Mouse (Mus musculus) limb, embryonic 15.5 days (tissue): Measurements from ENCODE around the gene Rarres2. TPM values are rescaled to one million over a fixed set of nuclear protein-coding genes. Genes with fewer than 3 reads are reported as not detected.

ENCODE experiments used
- ATAC-seq: fragments of 200-750 bp; cut with Nextera tagmentation; 2 replicates; pipeline ENCODE4 v1.8.0; 2017; ENCODE audit warnings: low read depth, moderate TSS enrichment; ENCODE audit not compliant: insufficient number of reproducible peaks, low FRiP score, low TSS enrichment
- H3K27ac ChIP-seq: fragments of 300-500 bp; sonication (generic); 2 replicates; pipeline ENCODE4 v1.5.1; 2015; ENCODE audit warnings: moderate library complexity, mild to moderate bottlenecking, inconsistent platforms
- H3K27me3 ChIP-seq: fragments of 300-500 bp; sonication (generic); 2 replicates; pipeline ENCODE4 v1.6.1; 2015; ENCODE audit warnings: inconsistent platforms
- H3K36me3 ChIP-seq: fragments of 300-500 bp; sonication (generic); 2 replicates; pipeline ENCODE4 v1.6.1; 2015; ENCODE audit warnings: inconsistent platforms
- H3K4me1 ChIP-seq: fragments of 300-500 bp; sonication (generic); 2 replicates; pipeline ENCODE4 v1.6.1; 2015; ENCODE audit warnings: inconsistent platforms
- H3K4me2 ChIP-seq: fragments of 300-500 bp; sonication (generic); 2 replicates; pipeline ENCODE4 v1.6.1; 2015; ENCODE audit warnings: mild to moderate bottlenecking, inconsistent platforms
- H3K4me3 ChIP-seq: fragments of 300-500 bp; sonication (generic); 2 replicates; pipeline ENCODE4 v1.5.1; 2015; ENCODE audit warnings: mild to moderate bottlenecking, inconsistent platforms
- H3K9ac ChIP-seq: fragments of 300-500 bp; sonication (generic); 2 replicates; pipeline ENCODE4 v1.6.1; 2015; ENCODE audit warnings: inconsistent platforms
- H3K9me3 ChIP-seq: fragments of 300-500 bp; sonication (generic); 2 replicates; pipeline ENCODE4 v1.6.1; 2016; ENCODE audit warnings: inconsistent platforms
- WGBS: fragments of 180-500 bp; shearing (Covaris S2); methylation state at CpG from one replicate; pipeline ENCODE4 v1.1.7; 2015; 5-methylcytosine and 5-hydroxymethylcytosine counted together
- polyA plus RNA-seq: library from polyadenylated mRNA; unstranded; fragments of >200 nt; fragmentation: Nextera tagmentation; extraction: Ambion mirVana; gene quantifications from 2 replicates; pipeline ENCODE4 v1.2.1, GENCODE M21; 2015

Gene Rarres2
- 24.8 and 30.5 TPM in 2 replicates for polyA plus RNA-seq

DNA sequence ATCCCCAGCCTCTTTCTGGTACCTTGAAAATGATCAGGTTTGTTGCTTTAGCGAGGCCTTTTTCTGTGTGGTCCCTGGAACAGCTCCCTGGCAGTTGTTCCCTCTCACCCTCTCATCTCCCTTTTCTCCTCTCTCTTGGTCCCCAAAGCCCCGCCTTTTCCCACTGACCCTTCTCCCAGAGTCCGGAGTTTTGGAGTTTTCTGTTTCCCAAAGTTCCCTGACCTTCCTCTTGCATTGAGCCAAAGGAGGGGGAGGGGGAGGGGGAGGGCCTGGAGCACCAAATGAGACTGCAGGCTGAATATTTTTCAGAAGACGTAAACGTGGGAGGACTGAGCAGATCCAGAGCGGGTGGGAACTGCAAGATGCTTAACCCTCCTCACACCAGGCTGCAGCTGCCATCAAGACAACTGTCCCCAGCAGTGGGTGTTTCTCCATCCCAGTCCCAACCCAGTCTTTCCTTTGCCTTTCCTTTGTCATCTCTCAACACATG lies at the start of gene Rarres2:
TSS of gene Rarres2 (minus strand) at position 218 of the 490 bp plus-strand sequence.
- Histone ChIP-seq H3K9me3 (no peaks in the 10 kb centered on the region), H3K27ac (peak within 1 kb of the TSS; percentile 50), H3K4me1 (peaks cover 23% of the 10 kb centered on the region), H3K27me3 (no peaks in the 10 kb centered on the region), H3K36me3 (no peaks in the 10 kb centered on the region), H3K4me2 (no peak within 1 kb of the TSS; the same call in 1 of the 2 replicates), H3K9ac (no peak within 1 kb of the TSS), H3K4me3 (no peak within 1 kb of the TSS)
- 0 out of 2 replicates have a peak, but pooled peaks have one; percentile 26 for ATAC-seq
- 14% methylated on average over 6 of the region's 6 CpGs for WGBS

DNA sequence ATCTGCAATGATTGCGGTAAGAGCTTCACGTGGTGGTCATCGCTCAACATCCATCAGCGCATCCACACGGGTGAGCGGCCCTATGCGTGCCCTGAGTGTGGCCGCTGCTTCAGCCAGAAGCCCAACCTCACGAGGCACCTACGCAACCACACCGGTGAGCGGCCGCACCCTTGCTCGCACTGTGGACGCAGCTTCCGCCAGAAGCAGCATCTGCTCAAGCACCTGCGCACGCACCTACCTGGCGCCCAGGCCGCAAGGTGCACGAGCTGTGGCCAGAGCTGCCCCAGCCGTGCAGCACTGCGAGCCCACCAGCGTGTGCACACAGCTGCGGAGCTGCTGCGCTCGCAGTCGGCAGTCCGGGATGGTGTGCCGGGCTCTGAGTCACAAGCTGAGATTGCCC lies 47.4 kb upstream of the Rarres2 start:
- ATAC-seq: no peak
- no peak overlapping the region for H3K4me3 ChIP-seq
- no peak overlapping the region for H3K27ac ChIP-seq
- no peaks in the 10 kb centered on the region for H3K4me1 ChIP-seq
- no peaks in the 10 kb centered on the region for H3K9me3 ChIP-seq
- no peak overlapping the region for H3K4me2 ChIP-seq
- peaks cover under 1% of the 10 kb centered on the region; the same call in 1 of the 2 replicates for H3K27me3 ChIP-seq
- 96% methylated on average over 30 of the region's 30 CpGs for WGBS
- H3K36me3 ChIP-seq: peaks cover 27% of the 10 kb centered on the region
- no peak overlapping the region for H3K9ac ChIP-seq

DNA sequence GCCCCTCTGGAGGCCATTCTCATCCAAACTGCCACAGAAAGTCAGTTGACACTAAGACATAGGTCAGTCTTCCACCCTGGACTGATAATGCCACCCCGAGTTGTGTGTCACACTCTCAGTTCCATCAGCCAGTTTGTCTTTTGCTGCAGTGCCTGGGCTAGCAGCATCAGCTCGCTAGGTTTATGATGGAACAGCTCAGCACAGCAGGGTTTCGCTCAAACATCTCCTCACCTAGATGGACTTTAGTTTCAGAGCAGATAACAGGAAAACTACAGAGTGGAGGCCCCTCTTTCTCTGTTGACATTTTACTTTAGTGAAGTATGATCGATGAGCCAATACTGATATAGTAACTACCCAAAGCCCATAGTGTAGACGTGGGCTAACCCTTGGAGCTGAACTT lies 42.2 kb upstream of the Rarres2 start:
- no peaks in the 10 kb centered on the region for H3K27me3 ChIP-seq
- no peaks in the 10 kb centered on the region for H3K9me3 ChIP-seq
- ATAC-seq: no peak
- peaks cover 23% of the 10 kb centered on the region for H3K36me3 ChIP-seq
- H3K9ac ChIP-seq: no peak overlapping the region
- H3K27ac ChIP-seq: no peak overlapping the region
- 91% methylated on average over 5 of the region's 5 CpGs for WGBS
- H3K4me2 ChIP-seq: no peak overlapping the region
- H3K4me3 ChIP-seq: no peak overlapping the region
- H3K4me1 ChIP-seq: no peaks in the 10 kb centered on the region

DNA sequence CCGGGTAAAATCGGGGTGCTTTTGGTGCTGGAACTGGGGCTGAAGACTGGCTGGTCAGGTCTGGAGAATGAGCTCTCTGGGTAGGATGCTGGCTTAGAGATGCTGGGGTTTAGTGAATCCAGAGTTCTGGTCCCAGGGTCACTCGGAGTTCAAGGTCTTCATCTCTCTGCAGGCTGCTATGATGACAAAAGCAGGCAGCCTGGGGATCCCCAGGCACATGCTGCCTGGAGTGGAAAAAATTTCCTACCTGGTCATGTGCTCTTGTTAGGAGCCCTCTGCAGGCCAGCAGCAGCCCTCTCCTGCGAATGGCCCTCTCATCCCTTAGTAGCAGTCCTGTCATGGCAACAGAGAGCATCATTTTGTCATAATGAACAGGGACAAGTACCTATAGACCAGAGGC lies 40.9 kb upstream of the Rarres2 start:
- no peak overlapping the region for H3K9ac ChIP-seq
- no peaks in the 10 kb centered on the region for H3K4me1 ChIP-seq
- H3K36me3 ChIP-seq: peaks cover 15% of the 10 kb centered on the region; the same call in 1 of the 2 replicates
- 82% methylated on average over 4 of the region's 4 CpGs for WGBS
- no peak overlapping the region for H3K4me2 ChIP-seq
- H3K27ac ChIP-seq: no peak overlapping the region
- H3K9me3 ChIP-seq: no peaks in the 10 kb centered on the region
- no peaks in the 10 kb centered on the region for H3K27me3 ChIP-seq
- no peak for ATAC-seq
- H3K4me3 ChIP-seq: no peak overlapping the region

DNA sequence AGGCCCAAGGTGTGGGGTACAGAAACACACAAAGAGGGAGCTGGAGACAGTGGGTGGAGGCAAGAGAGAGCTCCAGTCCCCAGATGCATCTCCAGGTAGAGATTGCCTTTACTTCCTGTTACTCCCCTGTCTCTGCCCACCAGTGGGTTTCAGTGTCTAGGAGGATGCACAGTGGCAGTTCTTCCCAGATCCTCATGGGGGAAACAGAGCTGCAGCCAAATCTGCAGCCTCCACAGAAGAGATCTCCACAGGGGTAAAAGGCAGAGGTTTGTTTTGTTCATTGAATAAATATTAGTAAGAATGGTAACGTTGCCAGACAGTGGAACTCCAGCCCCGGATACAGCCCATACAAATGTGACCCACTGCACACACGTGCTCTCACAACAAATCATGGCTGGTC lies 38.1 kb upstream of the Rarres2 start:
- no peak for ATAC-seq
- H3K27me3 ChIP-seq: no peaks in the 10 kb centered on the region
- peaks cover 11% of the 10 kb centered on the region; the same call in 1 of the 2 replicates for H3K36me3 ChIP-seq
- H3K9me3 ChIP-seq: no peaks in the 10 kb centered on the region
- no peak overlapping the region for H3K9ac ChIP-seq
- WGBS: 85% methylated on average over 3 of the region's 3 CpGs
- no peak overlapping the region for H3K4me3 ChIP-seq
- H3K4me1 ChIP-seq: no peaks in the 10 kb centered on the region
- H3K4me2 ChIP-seq: no peak overlapping the region
- no peak overlapping the region for H3K27ac ChIP-seq

DNA sequence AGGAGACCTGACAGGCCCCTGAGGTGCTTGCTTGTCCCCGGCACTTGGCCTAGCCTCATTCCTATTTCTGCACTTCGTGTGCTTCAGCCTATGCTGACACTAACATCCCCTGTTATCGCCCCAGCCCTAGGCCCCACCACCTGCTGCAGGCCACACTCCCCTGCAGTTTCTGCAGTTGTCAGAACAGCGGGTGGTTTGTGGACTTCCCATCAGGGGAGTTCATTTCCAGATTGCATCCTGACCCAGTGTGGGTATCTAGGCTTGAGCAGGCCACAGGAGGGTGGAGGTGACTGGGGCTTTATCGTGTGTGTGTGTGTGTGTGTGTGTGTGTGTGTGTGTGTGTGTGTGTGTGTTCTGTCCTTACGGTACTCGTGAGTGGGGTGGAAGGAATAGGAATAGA lies 36.9 kb upstream of the Rarres2 start:
- no peak overlapping the region for H3K4me2 ChIP-seq
- H3K36me3 ChIP-seq: peaks cover 10% of the 10 kb centered on the region; the same call in 1 of the 2 replicates
- no peaks in the 10 kb centered on the region for H3K27me3 ChIP-seq
- WGBS: 63% methylated on average over 7 of the region's 7 CpGs
- no peaks in the 10 kb centered on the region for H3K9me3 ChIP-seq
- H3K9ac ChIP-seq: no peak overlapping the region
- no peak overlapping the region for H3K4me3 ChIP-seq
- 0 out of 2 replicates have a peak, but pooled peaks have one; percentile 19 for ATAC-seq
- no peaks in the 10 kb centered on the region for H3K4me1 ChIP-seq
- H3K27ac ChIP-seq: no peak overlapping the region; the same call in 1 of the 2 replicates

DNA sequence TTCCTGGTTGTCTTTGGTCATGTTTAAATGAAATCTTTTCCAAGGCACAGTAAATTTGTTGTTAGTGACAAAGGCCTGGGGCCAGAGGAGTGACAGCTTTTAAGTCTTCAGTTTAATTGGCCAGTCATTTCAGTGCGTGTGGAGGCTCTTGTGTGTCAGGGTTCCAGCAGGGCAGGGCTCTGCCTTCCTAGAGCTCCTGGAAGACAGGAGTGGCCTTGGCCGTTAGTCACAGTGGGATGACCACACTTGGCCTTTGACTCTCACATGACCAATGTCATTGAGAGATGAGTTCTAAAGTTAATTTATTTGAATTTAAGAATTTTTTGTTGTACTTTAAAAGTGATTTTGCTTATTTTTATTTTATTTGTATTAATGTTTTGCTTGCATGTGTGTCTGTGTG lies 35.5 kb upstream of the Rarres2 start:
- no peak overlapping the region for H3K27ac ChIP-seq
- no peaks in the 10 kb centered on the region for H3K9me3 ChIP-seq
- no peaks in the 10 kb centered on the region for H3K4me1 ChIP-seq
- no peak overlapping the region for H3K4me3 ChIP-seq
- no peaks in the 10 kb centered on the region for H3K27me3 ChIP-seq
- no peak for ATAC-seq
- H3K36me3 ChIP-seq: peaks cover 4% of the 10 kb centered on the region; the same call in 1 of the 2 replicates
- H3K4me2 ChIP-seq: no peak overlapping the region
- 50% methylated on average over 2 of the region's 2 CpGs for WGBS
- H3K9ac ChIP-seq: no peak overlapping the region

DNA sequence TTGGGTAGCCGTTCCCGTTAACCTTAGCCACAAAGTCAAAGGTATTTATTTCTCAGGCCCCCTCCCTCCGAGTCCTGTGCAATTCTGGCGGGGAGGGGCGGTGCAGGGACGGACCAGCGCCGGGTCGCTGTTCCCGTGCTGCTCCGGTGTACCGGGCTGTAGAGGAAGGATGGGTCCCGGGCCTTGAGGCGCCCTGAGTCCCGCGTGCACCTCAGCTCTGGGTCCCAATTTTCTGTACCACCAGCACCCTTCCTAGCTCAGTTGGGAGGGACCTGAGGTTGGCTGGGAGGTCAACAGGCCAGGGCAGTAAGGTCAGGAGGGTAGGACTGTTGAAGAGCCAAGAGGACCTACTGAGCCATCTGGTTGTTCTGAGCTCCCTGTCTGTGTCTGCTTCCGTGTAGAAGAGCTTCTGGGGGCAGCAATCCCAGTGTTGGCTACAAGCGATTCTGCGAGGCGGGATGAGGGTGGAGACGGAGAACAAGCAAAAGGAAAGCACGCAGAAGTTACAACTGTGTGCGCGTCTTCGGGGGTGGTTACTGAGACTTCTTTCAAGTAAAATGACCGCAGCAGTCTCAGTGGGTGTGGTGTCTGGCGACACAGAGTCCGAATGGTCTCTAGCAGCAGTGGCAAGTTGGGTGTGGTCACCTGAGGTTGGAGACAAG lies 29.6 kb upstream of the Rarres2 start:
- peak overlapping the region; percentile 65 for H3K4me3 ChIP-seq
- peaks cover 32% of the 10 kb centered on the region for H3K36me3 ChIP-seq
- no peaks in the 10 kb centered on the region for H3K27me3 ChIP-seq
- under 1% methylated on average over 28 of the region's 28 CpGs for WGBS
- peak overlapping the region; percentile 63 for H3K9ac ChIP-seq
- peaks cover 12% of the 10 kb centered on the region; the same call in 1 of the 2 replicates for H3K4me1 ChIP-seq
- peaks cover 8% of the 10 kb centered on the region; the same call in 1 of the 2 replicates for H3K9me3 ChIP-seq
- H3K4me2 ChIP-seq: peak overlapping the region; percentile 88
- peak; percentile 78 for ATAC-seq
- peak overlapping the region; percentile 79 for H3K27ac ChIP-seq

DNA sequence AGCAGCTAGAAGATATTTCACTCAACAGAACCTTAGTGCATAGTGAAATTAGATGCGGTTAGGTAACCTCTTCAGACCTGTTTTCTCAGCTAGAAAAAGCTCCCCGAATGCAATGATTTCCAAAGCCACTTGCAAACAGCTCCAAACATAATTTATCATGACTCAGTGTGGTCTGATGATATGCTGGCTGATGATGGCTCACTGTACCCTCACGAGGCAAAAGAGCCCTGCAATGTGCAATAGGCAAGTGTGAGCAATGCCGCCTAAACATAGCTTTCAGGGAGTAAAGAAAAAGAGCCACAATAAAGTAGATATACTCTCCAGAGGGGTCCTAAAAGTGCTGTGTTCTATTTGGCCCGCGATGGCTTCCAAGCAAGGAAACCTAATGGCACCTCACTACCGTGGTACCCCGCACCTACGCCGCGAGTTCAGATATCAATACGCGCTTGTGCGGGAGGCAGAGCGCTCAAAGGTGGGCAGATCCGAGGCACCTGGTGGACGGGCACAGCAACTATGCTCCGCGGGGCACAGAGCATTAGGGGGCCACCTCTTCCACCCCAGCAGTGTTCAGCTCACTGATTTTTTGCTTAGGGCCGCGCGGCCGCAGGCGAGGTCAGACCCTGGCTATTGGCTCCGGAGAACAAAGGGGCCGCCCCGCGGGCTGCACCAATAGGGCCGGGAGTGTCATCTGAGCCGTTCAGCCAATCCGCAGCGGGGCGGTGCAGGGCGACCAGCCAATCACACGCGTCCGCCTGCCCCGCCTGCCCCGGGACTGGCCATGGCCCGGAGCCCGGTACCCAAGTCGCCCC lies 28.9 kb upstream of the Rarres2 start, which contains the start of gene Zfp775:
TSS of gene Zfp775 (plus strand) at position 793 of the 809 bp plus-strand sequence.
- Histone ChIP-seq H3K27ac (peak within 1 kb of the TSS; percentile 79), H3K4me2 (peak within 1 kb of the TSS; percentile 88), H3K27me3 (no peaks in the 10 kb centered on the region), H3K9ac (peak within 1 kb of the TSS; percentile 63), H3K4me3 (peak within 1 kb of the TSS; percentile 65), H3K36me3 (peaks cover 40% of the 10 kb centered on the region), H3K9me3 (peaks cover 14% of the 10 kb centered on the region; the same call in 1 of the 2 replicates), H3K4me1 (peaks cover 12% of the 10 kb centered on the region; the same call in 1 of the 2 replicates)
- 4% methylated on average over 42 of the region's 42 CpGs for WGBS
- ATAC-seq: peak; percentile 96

DNA sequence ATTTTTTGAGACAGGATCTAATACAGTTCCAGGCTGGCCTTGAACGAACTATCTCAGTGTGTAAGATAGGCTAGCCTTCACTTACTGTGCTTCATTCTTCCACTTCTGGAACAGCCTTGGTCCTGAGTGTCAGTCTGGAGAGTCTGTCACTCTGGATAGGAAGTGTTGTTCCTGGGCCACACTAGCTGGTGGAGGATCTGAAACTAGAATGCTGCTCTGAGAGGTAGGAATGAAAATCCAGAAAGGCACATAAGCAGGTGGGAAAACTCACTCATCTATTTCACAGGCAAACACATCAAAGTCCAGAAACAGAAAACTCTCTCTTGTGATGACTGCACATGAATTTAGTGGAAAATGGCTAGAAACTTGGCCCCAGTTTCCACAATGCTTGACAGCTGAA lies 28.0 kb upstream of the Rarres2 start:
- Histone ChIP-seq H3K9ac (no peak overlapping the region), H3K4me3 (no peak overlapping the region), H3K27me3 (no peaks in the 10 kb centered on the region), H3K4me2 (no peak overlapping the region), H3K36me3 (peaks cover 46% of the 10 kb centered on the region), H3K9me3 (peaks cover 16% of the 10 kb centered on the region; the same call in 1 of the 2 replicates), H3K4me1 (peaks cover 12% of the 10 kb centered on the region; the same call in 1 of the 2 replicates), H3K27ac (no peak overlapping the region)
- ATAC-seq: no peak
- WGBS: 84% methylated on average over 1 of the region's 1 CpGs

DNA sequence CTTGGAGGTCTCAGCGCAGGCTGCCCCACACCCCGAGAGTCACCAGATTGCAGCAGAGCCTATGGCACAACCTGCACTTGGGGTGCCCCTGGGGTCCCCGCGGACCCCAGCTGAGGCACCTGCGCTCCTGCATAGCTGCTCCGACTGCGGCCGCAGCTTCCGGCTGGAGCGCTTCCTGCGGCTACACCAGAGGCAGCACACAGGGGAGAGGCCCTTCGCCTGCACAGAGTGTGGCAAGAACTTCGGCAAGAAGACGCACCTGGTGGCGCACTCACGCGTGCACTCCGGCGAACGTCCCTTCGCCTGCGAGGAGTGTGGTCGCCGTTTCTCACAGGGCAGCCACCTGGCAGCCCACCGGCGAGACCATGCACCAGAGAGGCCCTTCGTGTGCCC lies 24.6 kb upstream of the Rarres2 start:
- H3K9ac ChIP-seq: no peak overlapping the region
- no peak overlapping the region for H3K4me2 ChIP-seq
- ATAC-seq: no peak
- H3K9me3 ChIP-seq: peaks cover 16% of the 10 kb centered on the region; the same call in 1 of the 2 replicates
- peaks cover 43% of the 10 kb centered on the region for H3K36me3 ChIP-seq
- H3K4me3 ChIP-seq: no peak overlapping the region
- H3K4me1 ChIP-seq: peaks cover 28% of the 10 kb centered on the region
- 98% methylated on average over 27 of the region's 27 CpGs for WGBS
- H3K27me3 ChIP-seq: no peaks in the 10 kb centered on the region
- no peak overlapping the region for H3K27ac ChIP-seq
